ENCODE assay signal across 26 mouse cellular contexts in the genomic region with DNA sequence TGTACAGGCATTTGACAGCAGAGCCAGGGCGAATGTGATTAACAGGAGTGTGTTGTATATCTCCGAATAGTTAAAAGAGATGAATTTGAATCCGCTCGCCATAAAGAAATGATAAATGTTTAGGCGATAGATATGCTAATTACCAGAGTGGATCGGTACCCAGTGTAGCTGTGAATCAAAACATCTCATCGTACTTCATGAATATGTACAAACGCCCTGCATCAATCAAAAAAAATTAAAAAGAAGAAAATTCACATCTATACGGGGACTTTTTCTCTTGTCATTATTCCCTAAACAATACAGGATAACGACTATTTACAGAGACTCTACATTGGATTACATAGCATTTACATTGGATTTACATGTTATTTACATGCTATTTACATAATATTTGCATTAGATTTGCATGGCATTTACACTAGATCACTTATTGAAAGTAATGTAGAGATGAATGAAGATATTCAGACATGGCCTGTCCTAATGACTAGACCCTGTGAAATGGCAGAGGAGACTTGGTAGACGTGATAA. TPM values are rescaled to one million over a fixed set of nuclear protein-coding genes. Genes with fewer than 3 reads are reported as not detected.
DNase-seq lines count a peak whose midpoint lies in the region; ATAC-seq lines count a peak whose summit lies in the region.
"Had no signal": no experiment of that assay in that cellular context is flagged by ENCODE, and none has a peak within 500 bp of the region (broad histone marks: within the 10 kb centered on the region; RNA-seq: fewer than 3 reads in every experiment).

No protein-coding gene starts in this region.

- peaks cover 12% of the 10 kb centered on the region; the same call in 1 of the 2 replicates for H3K4me1 ChIP-seq in forebrain, embryonic 13.5 days
- H3K4me1 ChIP-seq in forebrain, embryonic 11.5 days (replicated peaks; ENCODE audit: control insufficient read depth, insufficient read depth, low read length), result no peaks in the 10 kb centered on the region
- H3K4me1 ChIP-seq in midbrain, embryonic 15.5 days, result peaks cover 5% of the 10 kb centered on the region; the same call in 1 of the 2 replicates
- 0 out of 2 replicates have a peak, but pooled peaks cover 4% of the 10 kb centered on the region for H3K4me1 ChIP-seq in midbrain, embryonic 14.5 days (ENCODE audit: control insufficient read depth, insufficient read depth, low read length)
- peaks cover 18% of the 10 kb centered on the region for H3K4me1 ChIP-seq in forebrain, embryonic 16.5 days (replicated peaks; ENCODE audit: control insufficient read depth, insufficient read depth, low read length)
- 0 out of 2 replicates have a peak, but pooled peaks cover 3% of the 10 kb centered on the region for H3K4me1 ChIP-seq in limb, embryonic 10.5 days
- H3K4me1 ChIP-seq: heart, embryonic 12.5 days; heart, embryonic 15.5 days; intestine, embryonic 15.5 days had no signal

- peak; percentile 82 for ATAC-seq in forebrain, embryonic 13.5 days
- ATAC-seq in forebrain, embryonic 11.5 days (replicated peaks; ENCODE audit: low FRiP score), result no peak
- ATAC-seq in midbrain, embryonic 15.5 days (replicated peaks), result no peak
- ATAC-seq in midbrain, embryonic 14.5 days (ENCODE audit: low FRiP score, low TSS enrichment), result no peak
- ATAC-seq in forebrain, embryonic 16.5 days, result peak; percentile 77
- ATAC-seq: hindbrain, embryonic 16.5 days; intestine, embryonic 15.5 days; Patski had no signal

- no peak overlapping the region for H3K9ac ChIP-seq in forebrain, embryonic 13.5 days
- no peak overlapping the region for H3K9ac ChIP-seq in forebrain, embryonic 11.5 days (ENCODE audit: low read length)
- no peak overlapping the region for H3K9ac ChIP-seq in midbrain, embryonic 15.5 days
- H3K9ac ChIP-seq in midbrain, embryonic 14.5 days (replicated peaks; ENCODE audit: low read length), result no peak overlapping the region
- H3K9ac ChIP-seq in forebrain, embryonic 16.5 days (replicated peaks; ENCODE audit: low read depth, low read length), result no peak overlapping the region
- H3K9ac ChIP-seq: heart, embryonic 12.5 days; heart, embryonic 15.5 days; hindbrain, embryonic 13.5 days; intestine, embryonic 15.5 days had no signal

- H3K4me2 ChIP-seq in forebrain, embryonic 13.5 days, result no peak overlapping the region
- H3K4me2 ChIP-seq in forebrain, embryonic 11.5 days (ENCODE audit: low read depth, low read length, severe bottlenecking), result no peak overlapping the region
- H3K4me2 ChIP-seq in midbrain, embryonic 15.5 days, result no peak overlapping the region
- no peak overlapping the region for H3K4me2 ChIP-seq in midbrain, embryonic 14.5 days (ENCODE audit: low read length)
- H3K4me2 ChIP-seq in forebrain, embryonic 16.5 days (ENCODE audit: low read length), result no peak overlapping the region
- H3K4me2 ChIP-seq: heart, embryonic 12.5 days; heart, embryonic 15.5 days; hindbrain, embryonic 13.5 days; intestine, embryonic 15.5 days had no signal

- H3K9me3 ChIP-seq in forebrain, embryonic 13.5 days (replicated peaks), result no peaks in the 10 kb centered on the region
- no peaks in the 10 kb centered on the region for H3K9me3 ChIP-seq in forebrain, embryonic 11.5 days (ENCODE audit: control insufficient read depth, low read length)
- H3K9me3 ChIP-seq in midbrain, embryonic 15.5 days, result no peaks in the 10 kb centered on the region
- no peaks in the 10 kb centered on the region for H3K9me3 ChIP-seq in midbrain, embryonic 14.5 days (ENCODE audit: control insufficient read depth, low read length)
- no peaks in the 10 kb centered on the region for H3K9me3 ChIP-seq in forebrain, embryonic 16.5 days (ENCODE audit: control insufficient read depth, low read length)
- no peaks in the 10 kb centered on the region for H3K9me3 ChIP-seq in limb, embryonic 10.5 days (replicated peaks)
- H3K9me3 ChIP-seq: heart, embryonic 12.5 days; heart, embryonic 15.5 days; hindbrain, embryonic 10.5 days; hindbrain, embryonic 13.5 days; intestine, embryonic 15.5 days had no signal

- no peaks in the 10 kb centered on the region for H3K36me3 ChIP-seq in forebrain, embryonic 13.5 days (ENCODE audit: poor library complexity, severe bottlenecking)
- H3K36me3 ChIP-seq in forebrain, embryonic 11.5 days (ENCODE audit: control insufficient read depth, insufficient read depth, low read length), result no peaks in the 10 kb centered on the region
- H3K36me3 ChIP-seq in midbrain, embryonic 15.5 days (replicated peaks), result no peaks in the 10 kb centered on the region
- H3K36me3 ChIP-seq in midbrain, embryonic 14.5 days (ENCODE audit: control insufficient read depth, insufficient read depth, low read length), result no peaks in the 10 kb centered on the region
- no peaks in the 10 kb centered on the region for H3K36me3 ChIP-seq in forebrain, embryonic 16.5 days (ENCODE audit: control insufficient read depth, insufficient read depth)
- no peaks in the 10 kb centered on the region for H3K36me3 ChIP-seq in limb, embryonic 10.5 days
- H3K36me3 ChIP-seq: G1E; heart, embryonic 12.5 days; heart, embryonic 15.5 days; hindbrain, embryonic 10.5 days; hindbrain, embryonic 13.5 days; intestine, embryonic 15.5 days had no signal

- H3K27me3 ChIP-seq in forebrain, embryonic 13.5 days, result 0 out of 2 replicates have a peak, but pooled peaks cover 22% of the 10 kb centered on the region
- no peaks in the 10 kb centered on the region for H3K27me3 ChIP-seq in forebrain, embryonic 11.5 days (ENCODE audit: control insufficient read depth, insufficient read depth, low read length)
- H3K27me3 ChIP-seq in midbrain, embryonic 15.5 days (replicated peaks), result peaks cover 11% of the 10 kb centered on the region
- 0 out of 2 replicates have a peak, but pooled peaks cover 6% of the 10 kb centered on the region for H3K27me3 ChIP-seq in midbrain, embryonic 14.5 days (ENCODE audit: control insufficient read depth, insufficient read depth, low read length)
- H3K27me3 ChIP-seq in forebrain, embryonic 16.5 days (replicated peaks; ENCODE audit: control insufficient read depth, insufficient read depth, low read length), result no peaks in the 10 kb centered on the region
- H3K27me3 ChIP-seq in limb, embryonic 10.5 days (ENCODE audit: low read depth, poor library complexity, severe bottlenecking), result no peaks in the 10 kb centered on the region
- H3K27me3 ChIP-seq: CH12.LX; intestine, embryonic 15.5 days had no signal

- DNase-seq in forebrain, embryonic 11.5 days (ENCODE audit: low spot score), result no peak
- DNase-seq in midbrain, embryonic 14.5 days, result no peak
- no peak for DNase-seq in cerebellum, adult 11 months
- no peak for DNase-seq in limb, embryonic 10.5 days (ENCODE audit: low spot score)
- DNase-seq: adrenal gland, adult 2 months; adrenal gland, postnatal 14 days; B cell, adult 2 months; cerebellum, adult 18-20 months; cerebellum, adult 9-10 months; cerebellum, postnatal 14 days; gastrocnemius, postnatal 25 days; heart, adult 18-20 months; heart, postnatal 10 days; heart, postnatal 36 days had no signal

- H3K4me3 ChIP-seq in forebrain, embryonic 13.5 days, result no peak overlapping the region
- no peak overlapping the region for H3K4me3 ChIP-seq in forebrain, embryonic 11.5 days (ENCODE audit: low read depth, low read length)
- H3K4me3 ChIP-seq in midbrain, embryonic 15.5 days, result no peak overlapping the region
- H3K4me3 ChIP-seq in midbrain, embryonic 14.5 days (replicated peaks; ENCODE audit: low read depth, low read length), result no peak overlapping the region
- no peak overlapping the region for H3K4me3 ChIP-seq in forebrain, embryonic 16.5 days (replicated peaks; ENCODE audit: low read length)
- no peak overlapping the region for H3K4me3 ChIP-seq in limb, embryonic 10.5 days
- H3K4me3 ChIP-seq: heart, embryonic 12.5 days; heart, embryonic 15.5 days; hindbrain, embryonic 10.5 days; hindbrain, embryonic 13.5 days; intestine, embryonic 15.5 days had no signal

- WGBS in forebrain, embryonic 13.5 days, result 44% methylated on average over 11 of the region's 11 CpGs
- WGBS in forebrain, embryonic 11.5 days, result 66% methylated on average over 11 of the region's 11 CpGs
- 31% methylated on average over 11 of the region's 11 CpGs for WGBS in midbrain, embryonic 15.5 days
- 27% methylated on average over 11 of the region's 11 CpGs for WGBS in midbrain, embryonic 14.5 days
- WGBS in forebrain, embryonic 16.5 days, result 26% methylated on average over 11 of the region's 11 CpGs
- WGBS in limb, embryonic 10.5 days, result 91% methylated on average over 11 of the region's 11 CpGs

- peak overlapping the region; percentile 40; the same call in 1 of the 2 replicates for H3K27ac ChIP-seq in forebrain, embryonic 13.5 days
- no peak overlapping the region for H3K27ac ChIP-seq in forebrain, embryonic 11.5 days (ENCODE audit: low read depth, low read length)
- H3K27ac ChIP-seq in midbrain, embryonic 15.5 days, result 0 out of 2 replicates have a peak overlapping the region, but pooled peaks have one; percentile 30
- no peak overlapping the region for H3K27ac ChIP-seq in midbrain, embryonic 14.5 days (replicated peaks; ENCODE audit: low read depth, low read length)
- H3K27ac ChIP-seq in forebrain, embryonic 16.5 days (ENCODE audit: low read length), result no peak overlapping the region; the same call in 1 of the 2 replicates
- H3K27ac ChIP-seq in limb, embryonic 10.5 days, result no peak overlapping the region
- H3K27ac ChIP-seq: heart, embryonic 15.5 days; hindbrain, embryonic 10.5 days; intestine, embryonic 15.5 days had no signal

RNA-seq across cellular contexts. Expression of a gene that starts 28.2 kb away (rescaled TPM):
- polyA plus RNA-seq in forebrain, embryonic 13.5 days (2015; fragmentation: Nextera tagmentation; extraction: Ambion mirVana), result 82.9 and 86.8 TPM in 2 replicates
- polyA plus RNA-seq in forebrain, embryonic 11.5 days (2014; fragmentation: Nextera tagmentation; extraction: Ambion mirVana), result 115 and 116 TPM in 2 replicates
- polyA plus RNA-seq in midbrain, embryonic 15.5 days (2015; fragmentation: Nextera tagmentation; extraction: Ambion mirVana), result 58.4 and 58.8 TPM in 2 replicates
- polyA plus RNA-seq in midbrain, embryonic 14.5 days (2014; fragmentation: Nextera tagmentation; extraction: Ambion mirVana), result 63.3 and 63.7 TPM in 2 replicates
- 62.1 and 66.1 TPM in 2 replicates for polyA plus RNA-seq in forebrain, embryonic 16.5 days (2015; fragmentation: Nextera tagmentation; extraction: Ambion mirVana)
- polyA plus RNA-seq in limb, embryonic 10.5 days (2016; fragmentation: Nextera tagmentation; extraction: Ambion mirVana), result 147 and 162 TPM in 2 replicates

RNA-seq across cellular contexts. Expression of a gene that starts 46.1 kb away (rescaled TPM):
- 12.4 and 12.7 TPM in 2 replicates for polyA plus RNA-seq in forebrain, embryonic 13.5 days (2015; fragmentation: Nextera tagmentation; extraction: Ambion mirVana)
- polyA plus RNA-seq in forebrain, embryonic 11.5 days (2014; fragmentation: Nextera tagmentation; extraction: Ambion mirVana), result 13.0 and 14.1 TPM in 2 replicates
- 11.5 and 12.6 TPM in 2 replicates for polyA plus RNA-seq in midbrain, embryonic 15.5 days (2015; fragmentation: Nextera tagmentation; extraction: Ambion mirVana)
- 7.9 and 9.1 TPM in 2 replicates for polyA plus RNA-seq in midbrain, embryonic 14.5 days (2014; fragmentation: Nextera tagmentation; extraction: Ambion mirVana)
- polyA plus RNA-seq in forebrain, embryonic 16.5 days (2015; fragmentation: Nextera tagmentation; extraction: Ambion mirVana), result 12.3 and 13.1 TPM in 2 replicates
- 14.8 TPM in 2 replicates for polyA plus RNA-seq in limb, embryonic 10.5 days (2016; fragmentation: Nextera tagmentation; extraction: Ambion mirVana)

RNA-seq across cellular contexts. Expression of a gene that starts 46.2 kb away (rescaled TPM):
- 19.9 and 20.4 TPM in 2 replicates for polyA plus RNA-seq in forebrain, embryonic 13.5 days (2015; fragmentation: Nextera tagmentation; extraction: Ambion mirVana)
- polyA plus RNA-seq in forebrain, embryonic 11.5 days (2014; fragmentation: Nextera tagmentation; extraction: Ambion mirVana), result 22.6 and 24.9 TPM in 2 replicates
- 21.0 and 21.9 TPM in 2 replicates for polyA plus RNA-seq in midbrain, embryonic 15.5 days (2015; fragmentation: Nextera tagmentation; extraction: Ambion mirVana)
- polyA plus RNA-seq in midbrain, embryonic 14.5 days (2014; fragmentation: Nextera tagmentation; extraction: Ambion mirVana), result 15.3 and 19.7 TPM in 2 replicates
- polyA plus RNA-seq in forebrain, embryonic 16.5 days (2015; fragmentation: Nextera tagmentation; extraction: Ambion mirVana), result 21.1 and 23.5 TPM in 2 replicates
- polyA plus RNA-seq in limb, embryonic 10.5 days (2016; fragmentation: Nextera tagmentation; extraction: Ambion mirVana), result 21.0 and 22.3 TPM in 2 replicates

Comparison
In these comparisons a context has a peak if more than half of its experiments do, and no peak if none do; other contexts are left out.
1. ATAC-seq: peak in forebrain, embryonic 13.5 days (single experiment) and forebrain, embryonic 16.5 days (single experiment); none in forebrain, embryonic 11.5 days (single experiment), midbrain, embryonic 15.5 days (single experiment) and midbrain, embryonic 14.5 days (single experiment).
2. H3K27ac ChIP-seq: peak in forebrain, embryonic 13.5 days (single experiment) and midbrain, embryonic 15.5 days (single experiment); none in forebrain, embryonic 11.5 days (single experiment), midbrain, embryonic 14.5 days (single experiment), forebrain, embryonic 16.5 days (single experiment) and limb, embryonic 10.5 days (single experiment).